Mouse (Mus musculus): ENCODE results near the gene Hes2.

Hes2 gene

DNA sequence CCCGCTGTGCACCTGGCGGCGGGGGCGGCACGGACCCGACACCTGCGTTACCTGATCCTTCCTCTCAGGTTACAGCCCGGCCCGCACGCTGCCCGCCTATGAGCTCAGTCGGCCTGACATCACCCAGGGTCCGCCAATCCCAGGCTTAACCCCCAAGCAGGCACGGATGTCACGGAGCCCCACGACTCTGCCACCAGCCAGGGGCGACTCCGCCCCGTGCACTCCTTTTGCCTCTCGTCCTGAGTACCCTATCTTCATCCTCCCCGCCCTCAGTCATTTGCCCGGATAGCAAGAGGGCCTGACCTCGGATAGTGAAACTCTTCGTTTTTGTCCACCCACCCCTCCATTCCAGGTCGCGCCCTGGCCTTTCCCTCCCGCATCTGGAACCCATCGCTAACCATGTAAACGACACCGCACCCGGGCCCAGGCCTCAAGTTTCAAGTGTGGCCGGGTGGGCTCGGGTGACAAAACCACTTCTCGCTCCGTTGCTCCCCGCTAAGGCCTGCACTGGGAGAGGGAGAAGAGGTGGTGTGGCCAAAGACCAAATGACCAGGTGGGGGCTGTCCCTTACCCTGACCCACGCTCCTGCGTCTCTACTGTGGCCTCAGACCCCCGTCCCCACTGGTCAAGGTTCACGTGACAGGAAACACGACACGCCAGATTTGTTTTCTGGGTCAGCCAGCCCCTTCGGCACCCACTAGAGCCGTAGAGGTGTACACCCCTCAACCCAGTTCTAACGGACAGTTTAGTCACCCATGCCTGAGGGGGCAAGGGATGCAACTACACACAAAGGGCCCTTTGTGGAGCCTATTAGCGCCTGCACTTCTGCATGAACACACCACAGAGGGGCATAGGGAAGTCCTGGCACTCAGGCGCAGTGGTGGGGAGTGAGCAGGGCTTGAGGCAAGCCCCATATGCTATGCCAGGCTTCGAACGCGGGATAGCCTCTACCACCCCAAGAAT, 26.6 kb upstream of the Hes2 start:
- peak; percentile 31 for DNase-seq (ENCODE audit: low read depth, low spot score)

DNA sequence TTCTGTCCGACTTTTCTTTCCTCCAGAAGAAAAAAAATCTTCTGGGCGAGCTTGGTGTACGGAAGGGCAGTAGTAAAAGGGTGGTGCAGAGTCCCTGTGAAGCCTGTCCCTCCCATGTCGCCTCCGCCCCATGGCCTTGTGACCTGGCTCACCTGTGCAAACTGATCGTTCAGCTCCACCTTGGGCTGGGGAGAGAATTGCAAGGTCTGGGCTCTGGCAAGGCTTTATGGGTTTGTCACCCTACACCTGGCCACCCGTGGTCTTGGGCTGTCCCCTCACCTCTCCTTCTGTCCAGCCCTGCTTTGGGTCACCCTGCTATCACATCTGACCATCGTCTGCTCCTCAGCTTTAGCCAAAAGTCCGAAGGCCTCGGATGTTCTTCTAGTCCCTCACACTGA, 25.9 kb upstream of the Hes2 start:
- no peak for DNase-seq (ENCODE audit: low read depth, low spot score)

DNA sequence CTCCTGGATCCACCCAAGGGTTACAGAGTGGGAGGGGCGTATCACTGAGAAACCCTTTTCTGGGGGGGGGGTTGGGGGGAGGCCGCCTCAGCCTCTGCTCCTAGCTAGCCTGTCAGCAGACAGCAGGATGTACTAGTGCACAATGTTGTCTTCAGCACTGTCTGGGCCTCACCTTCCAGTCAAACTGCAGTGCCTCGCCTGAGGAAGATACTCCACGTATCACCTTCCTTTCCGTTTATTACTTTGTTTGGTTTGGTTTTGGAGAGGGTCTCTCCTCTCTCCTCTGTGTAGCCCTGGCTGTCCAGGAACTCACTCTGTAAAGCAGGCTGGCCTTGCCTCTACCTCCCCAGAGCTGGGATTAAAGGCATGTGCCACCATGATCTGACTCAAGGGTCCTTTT, 25.5 kb upstream of the Hes2 start:
- DNase-seq (ENCODE audit: low read depth, low spot score), result no peak

DNA sequence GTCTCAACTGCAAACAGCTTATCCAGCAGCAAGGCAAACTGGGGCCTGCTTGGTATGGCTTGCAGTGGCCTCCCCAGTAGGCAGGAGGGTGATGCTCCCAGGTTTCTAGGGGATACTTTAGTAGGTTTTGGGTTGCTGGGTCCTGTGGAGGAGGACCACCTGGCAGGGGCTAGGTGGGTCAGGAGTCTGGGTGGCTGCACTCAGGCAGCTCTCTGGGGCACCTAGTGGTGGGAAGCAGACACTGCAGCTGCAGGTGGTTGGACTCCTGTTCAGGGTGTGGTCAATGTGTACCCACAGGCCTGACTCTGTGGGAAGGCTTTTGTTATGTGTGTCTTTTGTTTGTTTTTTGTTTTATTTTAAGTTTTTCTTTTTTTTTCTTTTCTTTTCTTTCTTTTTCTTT, 24.2 kb upstream of the Hes2 start:
- peak; percentile 85 for DNase-seq (ENCODE audit: low read depth, low spot score)

DNA sequence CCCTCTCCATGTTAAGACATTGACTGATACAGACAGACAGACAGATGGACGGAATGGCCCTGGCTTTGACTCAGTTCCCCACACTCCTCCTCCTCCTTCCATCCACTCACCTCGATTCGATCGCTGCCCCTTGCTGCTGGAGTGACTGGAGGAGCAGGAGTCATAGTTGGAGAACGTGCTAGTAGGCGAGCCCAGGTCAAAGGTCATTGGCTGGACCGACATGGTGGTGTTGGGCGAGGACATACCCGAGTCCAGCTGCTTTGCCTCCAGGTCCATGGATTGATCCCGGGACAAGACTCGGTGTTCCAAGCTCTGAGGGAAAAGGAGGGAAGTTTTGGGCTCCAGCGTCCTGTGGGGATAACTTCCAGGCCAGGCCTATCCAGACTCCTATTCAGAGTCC, 23.3 kb upstream of the Hes2 start:
- no peak for DNase-seq (ENCODE audit: low read depth, low spot score)

DNA sequence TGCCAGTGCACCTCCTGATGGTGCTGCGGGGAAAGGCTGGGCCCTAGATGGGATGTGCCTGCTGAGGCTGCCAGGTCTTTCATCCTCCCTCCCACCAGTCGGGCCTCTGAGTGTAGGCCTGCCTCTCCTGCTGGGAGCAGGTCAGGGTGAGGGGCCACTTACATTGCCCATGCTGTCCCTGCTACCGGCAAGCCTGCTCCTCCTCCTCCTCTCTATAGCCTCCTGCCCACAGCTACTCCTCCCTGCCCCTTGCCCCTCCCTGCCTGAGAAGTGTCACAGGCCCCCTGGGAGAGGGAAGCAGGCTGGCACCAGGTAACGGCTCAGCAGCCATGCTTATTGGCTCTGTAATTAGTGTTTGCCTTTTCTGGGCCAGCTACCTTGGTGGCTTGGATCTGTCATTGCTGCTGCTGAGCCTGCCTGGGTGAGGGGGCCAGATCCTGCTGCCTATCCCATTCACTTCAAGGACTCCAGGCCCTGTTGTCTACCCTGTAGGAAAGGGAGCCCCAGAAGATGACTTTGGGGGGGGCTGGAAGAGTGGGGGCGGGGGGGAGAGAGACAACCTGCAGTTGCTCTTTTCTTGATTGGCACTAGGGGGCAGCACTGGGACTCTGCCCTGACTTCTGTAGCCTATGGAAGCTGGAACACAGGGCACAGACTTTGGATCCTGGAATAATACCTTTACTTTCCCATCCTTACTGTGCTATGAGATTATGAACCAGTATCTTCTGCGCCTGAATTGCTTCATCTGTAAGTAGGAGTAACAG, 22.4 kb upstream of the Hes2 start:
- peak; percentile 67 for DNase-seq (ENCODE audit: low read depth, low spot score)

DNA sequence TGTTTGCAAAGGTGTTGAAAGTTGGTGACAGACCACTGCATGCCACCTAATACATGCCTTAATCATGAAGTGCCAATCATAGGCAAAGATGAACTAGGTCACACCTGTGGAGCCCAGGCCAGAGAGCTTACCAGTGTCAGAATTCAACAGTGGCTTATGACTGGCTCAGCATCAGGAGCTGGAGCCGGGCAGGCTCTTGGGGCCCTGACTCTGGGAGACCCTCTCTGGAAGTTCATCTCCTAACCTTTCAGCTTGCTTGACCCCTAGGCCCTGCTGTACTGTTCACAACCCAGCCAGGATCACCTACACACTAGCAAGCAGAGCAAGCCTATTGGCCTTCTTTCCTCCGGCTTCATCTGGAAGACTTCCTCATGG, 21.8 kb upstream of the Hes2 start:
- DNase-seq (ENCODE audit: low read depth, low spot score), result no peak

DNA sequence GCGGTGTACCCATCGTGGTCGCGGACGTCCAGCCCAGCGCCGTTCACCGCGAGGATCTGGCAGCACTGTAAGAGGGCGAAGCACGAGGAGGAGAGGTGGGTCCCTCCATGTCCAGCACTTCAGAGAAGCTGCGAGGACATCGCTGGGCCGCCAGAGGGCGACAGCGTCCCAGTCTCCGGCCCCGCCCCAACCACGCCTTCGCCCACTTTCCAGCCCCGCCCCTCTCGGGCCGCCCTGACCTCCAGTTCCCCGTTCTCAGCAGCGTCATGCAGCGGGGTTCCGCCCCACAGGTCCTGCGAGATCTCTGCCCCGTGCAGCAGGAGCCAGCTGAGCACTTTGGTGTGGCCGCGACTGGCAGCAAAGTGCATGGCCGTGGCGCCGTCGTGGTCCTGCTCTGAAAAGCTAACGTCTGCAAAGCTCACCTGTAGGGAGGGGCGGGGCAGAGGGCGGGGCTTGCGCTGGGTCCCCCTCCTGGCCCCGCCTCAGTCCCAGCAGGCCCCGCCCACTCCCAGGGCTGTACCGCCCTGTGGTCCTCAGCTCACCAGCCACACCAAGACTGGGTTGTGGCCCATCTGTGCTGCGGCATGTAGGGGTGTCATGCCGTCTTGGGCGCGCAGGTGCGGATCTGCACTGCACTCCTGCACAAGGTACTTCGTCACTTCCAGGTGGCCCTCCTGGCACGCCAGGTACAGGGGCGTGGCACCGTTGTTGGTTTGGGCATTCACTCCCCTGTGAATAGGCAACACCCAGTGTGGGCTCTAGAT, 20.0 kb upstream of the Hes2 start:
- DNase-seq (ENCODE audit: low read depth, low spot score), result peak; percentile 85

DNA sequence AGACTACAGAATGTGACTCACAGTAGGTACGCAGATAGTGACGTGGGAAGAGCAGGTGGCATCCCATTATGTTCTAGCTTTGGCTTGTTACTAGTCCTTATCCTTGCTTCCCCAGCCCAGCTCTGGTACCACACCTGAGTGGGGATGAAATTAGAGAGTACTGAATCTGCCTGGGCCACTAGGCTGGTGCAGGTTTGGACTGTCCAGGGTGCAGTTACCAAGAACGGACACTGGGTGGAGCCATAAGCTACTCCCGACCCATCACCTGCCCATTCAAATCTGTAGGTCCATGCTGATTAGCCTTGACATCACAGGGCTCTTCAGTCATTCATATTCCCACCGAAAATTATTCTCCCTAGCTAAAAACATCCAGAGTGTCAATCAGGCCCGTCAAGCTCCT, 18.2 kb upstream of the Hes2 start:
- peak; percentile 74 for DNase-seq (ENCODE audit: low read depth, low spot score)

DNA sequence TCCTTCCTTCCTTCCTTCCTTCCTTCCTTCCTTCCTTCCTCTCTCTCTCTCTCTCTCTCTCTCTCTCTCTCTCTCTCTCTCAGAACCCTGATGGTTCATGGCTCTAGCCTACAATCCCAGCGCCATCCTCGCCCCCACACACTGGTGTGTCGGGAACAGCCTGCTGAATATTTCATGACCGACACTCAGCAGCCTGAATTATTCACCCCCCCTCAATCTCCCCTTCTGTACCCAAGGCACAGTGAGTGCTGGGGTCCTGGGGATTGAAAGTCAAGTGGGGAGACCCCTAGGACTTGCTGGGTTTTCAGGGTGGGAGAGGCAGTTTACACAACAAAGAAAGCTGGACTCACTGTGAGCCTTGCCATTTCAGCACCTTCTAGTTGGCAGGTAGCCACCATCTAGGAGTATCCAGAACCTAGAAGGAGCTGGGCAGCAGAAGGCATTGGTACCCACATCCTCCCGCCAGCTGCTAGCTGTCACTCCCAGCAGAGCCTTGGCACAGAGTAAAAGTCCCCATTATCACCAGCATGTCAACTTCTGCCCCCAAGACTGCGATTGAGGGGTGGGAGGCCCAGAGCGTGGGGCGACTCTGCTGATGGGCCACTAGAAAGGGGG, 17.0 kb upstream of the Hes2 start:
- DNase-seq (ENCODE audit: low read depth, low spot score), result no peak

DNA sequence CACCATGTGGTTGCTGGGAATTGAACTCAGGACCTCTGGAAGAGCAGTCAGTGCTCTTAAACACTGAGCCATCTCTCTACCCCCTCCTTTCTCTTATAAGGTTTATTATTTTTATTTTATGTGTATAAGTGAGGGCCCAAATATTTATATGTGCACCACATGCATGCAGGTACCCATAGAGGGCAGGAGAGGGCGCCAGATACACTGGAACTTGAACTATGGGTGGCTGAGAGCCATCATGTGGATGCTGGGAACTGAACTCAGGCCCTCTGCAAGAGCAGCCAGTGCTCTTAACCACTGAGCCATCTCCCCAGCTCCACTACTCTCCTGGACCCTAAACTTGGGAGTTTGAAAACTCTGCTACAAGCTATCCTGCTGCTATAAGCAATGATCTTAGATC, 15.0 kb upstream of the Hes2 start:
- peak; percentile 65 for DNase-seq (ENCODE audit: low read depth, low spot score)

DNA sequence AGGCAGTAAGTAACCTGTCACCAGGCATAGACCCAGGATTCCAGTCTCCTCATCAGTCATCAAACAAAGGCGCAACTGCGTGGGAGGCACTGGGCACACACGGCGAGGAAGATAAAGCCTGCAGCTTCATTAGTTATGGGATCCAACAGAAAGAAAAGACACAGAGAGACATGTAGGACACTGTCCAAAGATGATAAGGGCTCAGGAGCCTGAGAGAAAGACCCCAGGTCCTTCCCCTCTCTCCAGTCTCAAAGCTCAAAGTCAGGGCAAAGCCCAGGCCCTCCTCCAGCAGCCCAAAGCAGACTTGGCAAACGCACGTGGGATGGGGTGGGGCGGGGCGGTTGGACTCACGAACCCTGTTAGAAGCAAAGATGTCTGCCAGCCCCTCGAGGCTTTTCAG, 13.2 kb upstream of the Hes2 start:
- no peak for DNase-seq (ENCODE audit: low read depth, low spot score)

DNA sequence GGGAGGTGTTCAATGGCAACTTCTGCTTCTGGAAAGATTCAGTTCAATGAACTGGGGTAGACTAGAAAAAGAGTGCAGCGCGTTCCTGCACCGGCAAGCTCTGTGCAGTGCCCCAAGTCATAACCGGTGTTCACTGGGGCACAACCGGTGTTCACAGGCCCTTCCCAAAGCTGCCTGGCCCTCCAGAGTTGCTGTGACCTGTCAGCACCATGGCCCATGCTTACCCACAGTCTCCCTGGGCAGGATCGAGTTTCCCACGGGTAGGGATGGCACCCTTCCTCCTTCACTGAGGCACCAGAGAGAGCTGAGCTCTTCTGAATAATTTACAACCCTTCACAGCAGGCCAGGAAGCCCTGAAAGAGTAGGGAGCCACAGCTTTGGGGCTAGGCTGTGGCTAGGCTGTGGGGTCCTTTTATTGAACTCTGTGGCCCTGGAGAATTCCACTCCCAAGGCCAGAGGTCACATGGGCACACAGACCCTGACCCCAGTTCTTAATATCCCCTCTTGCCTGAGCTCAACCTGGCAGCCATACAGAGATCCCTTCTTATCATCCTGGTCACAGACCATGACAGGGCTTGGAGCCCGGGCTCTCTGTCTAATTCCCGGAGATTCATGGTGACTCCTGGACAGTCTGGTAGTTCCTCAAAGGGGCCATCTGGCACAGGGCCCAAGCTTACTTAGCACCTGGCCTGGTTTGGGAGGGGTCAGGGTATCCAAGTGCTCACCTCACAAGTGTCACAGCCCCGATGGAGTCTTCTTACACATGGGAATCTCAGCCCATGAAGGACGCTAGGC, 12.4 kb upstream of the Hes2 start:
- DNase-seq (ENCODE audit: low read depth, low spot score), result no peak

DNA sequence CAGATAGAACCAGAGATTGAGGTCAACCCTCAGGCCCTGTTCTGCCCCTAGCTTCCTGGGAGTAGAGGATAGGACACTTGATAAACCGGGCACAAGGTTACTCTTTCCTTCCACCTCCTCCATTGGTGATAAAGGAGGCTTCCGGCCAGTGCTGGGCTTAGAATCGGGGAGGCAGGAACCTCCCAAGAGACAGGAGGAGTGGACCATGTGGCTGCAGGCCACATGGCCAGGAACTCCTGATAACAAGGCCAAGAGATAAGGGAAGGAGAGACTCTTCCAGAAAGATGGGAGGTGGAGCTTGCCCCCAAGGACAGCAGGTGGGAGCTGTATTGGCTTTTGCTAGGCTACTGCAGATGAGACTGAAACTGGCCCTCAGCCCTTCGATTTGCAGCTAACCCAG, 8.1 kb upstream of the Hes2 start:
- DNase-seq (ENCODE audit: low read depth, low spot score), result no peak

DNA sequence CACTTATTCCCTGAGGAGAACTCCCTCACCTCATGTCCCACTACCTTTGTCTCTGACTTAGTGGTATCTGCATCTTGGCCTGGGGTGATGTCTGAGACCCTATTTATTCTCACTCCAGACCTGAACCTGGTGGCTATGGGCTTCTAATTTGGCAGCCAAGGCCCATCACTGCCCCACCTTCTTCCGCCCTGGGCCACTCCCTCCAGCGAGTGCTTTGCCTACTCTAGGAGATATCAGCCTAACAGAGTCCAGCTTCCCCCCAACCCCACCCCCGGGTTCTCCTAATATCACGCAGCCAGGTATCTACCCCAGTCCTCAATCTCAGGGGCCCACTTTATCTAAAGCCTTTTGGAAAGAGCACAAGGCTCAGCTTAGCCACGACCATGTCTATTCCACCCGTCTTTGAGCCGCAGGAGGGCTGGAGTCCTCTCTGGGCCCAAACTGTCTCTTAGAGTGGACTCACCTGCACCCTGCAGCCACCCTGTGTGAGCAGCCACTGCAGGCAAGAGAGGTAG, 7.2 kb upstream of the Hes2 start:
- DNase-seq (ENCODE audit: low read depth, low spot score), result no peak

DNA sequence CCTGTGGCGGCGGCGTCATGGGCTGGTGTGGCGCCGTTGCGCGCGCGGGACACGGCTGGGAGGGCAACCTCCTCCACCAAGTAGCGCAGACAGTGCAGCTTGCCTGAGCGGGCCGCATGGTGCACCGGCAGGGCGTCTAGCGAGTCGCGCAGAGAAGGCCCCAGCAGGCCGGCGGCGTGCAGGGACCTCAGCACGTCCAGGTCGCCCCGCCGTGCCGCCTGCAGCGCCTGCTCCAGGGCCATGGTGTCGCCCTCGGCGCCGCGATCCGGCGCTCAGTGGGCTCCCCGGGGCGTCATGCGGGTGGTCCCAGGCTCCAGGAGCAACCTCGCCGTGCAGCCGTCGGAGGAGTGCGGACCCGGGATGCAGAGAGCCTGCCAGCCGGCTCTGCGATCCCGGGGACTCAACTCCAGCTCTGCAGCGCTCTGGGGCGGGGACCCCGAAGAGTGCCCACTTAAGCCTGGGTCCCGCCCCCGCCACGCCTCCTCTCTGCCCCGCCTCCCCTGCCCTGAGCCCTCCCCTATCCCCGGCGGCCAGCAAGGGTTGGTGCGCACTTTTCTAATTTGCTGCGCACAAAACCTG, 6.6 kb upstream of the Hes2 start, which contains the start of gene Espn:
Gene Espn (minus strand): TSS at position 406 of the 579 bp plus-strand sequence.
- peak; percentile 91 for DNase-seq (ENCODE audit: low read depth, low spot score)

DNA sequence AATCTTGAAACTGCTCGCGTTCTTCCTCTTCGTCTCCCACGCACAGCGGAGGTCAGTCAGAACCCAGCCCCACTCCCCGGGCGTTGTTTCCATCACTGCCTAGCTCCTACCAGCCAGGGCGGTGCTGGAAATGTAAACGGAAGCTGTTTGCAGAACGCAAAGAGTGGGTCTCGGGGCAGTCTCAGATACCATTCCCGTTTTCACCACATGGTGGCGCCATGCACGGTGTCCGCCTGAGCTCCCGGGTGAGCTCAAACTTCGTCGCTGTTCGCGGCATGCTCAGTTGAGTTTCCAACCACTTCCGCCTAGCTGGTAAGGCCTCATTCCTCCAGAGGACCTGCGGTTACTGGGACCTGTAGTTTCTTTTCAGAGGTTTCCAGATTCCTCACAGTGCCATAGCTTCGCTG, 4.9 kb upstream of the Hes2 start:
- peak; percentile 90 for DNase-seq (ENCODE audit: low read depth, low spot score)

DNA sequence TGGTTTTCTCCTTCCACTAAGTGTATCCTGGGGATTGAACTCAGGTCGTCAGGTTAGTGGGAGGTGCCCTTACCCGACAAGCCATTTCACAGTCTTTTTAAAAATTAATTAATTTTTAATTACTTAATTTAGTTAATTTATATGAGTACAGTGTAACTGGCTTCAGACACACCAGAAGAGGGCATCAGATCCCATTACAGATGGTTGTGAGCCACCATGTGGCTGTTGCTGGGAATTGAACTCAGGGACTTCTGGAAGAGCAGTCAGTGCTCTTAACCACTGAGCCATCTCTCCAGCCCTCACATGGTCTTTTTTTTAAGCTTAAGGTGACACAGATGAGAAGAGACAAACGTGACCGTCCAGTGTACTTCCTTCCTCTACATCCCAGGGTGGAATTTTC, 3.6 kb upstream of the Hes2 start:
- no peak for DNase-seq (ENCODE audit: low read depth, low spot score)

DNA sequence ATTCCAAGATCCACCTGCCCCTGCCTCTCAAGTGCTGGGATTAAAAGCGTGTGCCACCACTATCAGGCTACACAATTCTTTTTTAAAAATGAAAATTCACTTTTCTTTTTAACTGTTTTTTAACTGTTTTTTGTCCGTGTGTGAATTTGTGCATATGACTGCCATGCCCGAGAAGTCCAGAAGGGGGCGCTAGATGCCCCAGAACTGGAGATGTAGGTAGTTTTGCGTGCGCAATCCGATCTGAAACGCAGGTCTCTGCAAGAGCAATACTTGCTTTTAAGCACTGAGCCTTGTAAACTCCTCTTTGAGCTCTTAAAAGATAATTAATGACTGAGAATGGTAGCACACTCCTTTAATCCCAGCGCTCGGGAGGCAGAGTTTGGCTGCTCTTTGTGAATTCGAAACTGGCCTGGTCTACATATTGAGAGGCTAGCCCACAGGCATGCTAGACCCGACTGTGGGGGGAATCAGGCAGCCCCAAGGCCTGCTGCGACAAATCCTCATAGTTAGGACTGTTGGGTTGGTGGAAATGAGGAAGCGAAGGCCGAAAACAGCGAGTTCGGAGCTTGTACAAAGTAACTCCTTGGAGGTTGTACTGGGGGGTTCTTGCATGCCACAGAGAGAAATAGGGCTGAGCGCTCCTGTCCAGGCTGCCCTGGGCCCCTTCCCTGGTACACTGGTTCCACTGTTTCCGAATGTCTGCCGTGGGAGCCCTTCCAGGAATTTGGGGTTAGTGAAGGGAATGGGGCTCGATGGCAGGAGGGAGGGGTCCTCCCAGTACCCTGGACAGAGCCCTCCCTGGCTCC, 685 bp upstream of the Hes2 start:
- peak; percentile 82 for DNase-seq (ENCODE audit: low read depth, low spot score)
